Mouse (Mus musculus) urinary bladder, adult 18-20 months (tissue): Measurements from ENCODE around the gene Nr3c2.

Source experiments
- DNase-seq, 2 experiments: peaks; one replicate each; pipeline ENCODE4 v3.0.0; 2022; ENCODE audit warnings: low spot score in 2 of 2, mixed read lengths in 2 of 2

Nr3c2 gene

GRCm38 (mm10) chr8:77169757-77170438, 270.7 kb downstream of the Nr3c2 start:
- DNase-seq, result no peak

GRCm38 (mm10) chr8:77170439-77170759, 271.2 kb downstream of the Nr3c2 start:
- DNase-seq, result no peak

- no peak for DNase-seq
Measured at GRCm38 (mm10) chr8:77173075-77173657, 273.9 kb downstream of the Nr3c2 start.

GRCm38 (mm10) chr8:77173736-77174135, 274.5 kb downstream of the Nr3c2 start:
- DNase-seq, result no peak

- no peak for DNase-seq
Measured at GRCm38 (mm10) chr8:77175471-77175870, 276.2 kb downstream of the Nr3c2 start.

GRCm38 (mm10) chr8:77176343-77176742, 277.1 kb downstream of the Nr3c2 start:
- no peak for DNase-seq

GRCm38 (mm10) chr8:77185816-77186215, 286.6 kb downstream of the Nr3c2 start:
- DNase-seq, result no peak

- DNase-seq, result no peak
Measured at GRCm38 (mm10) chr8:77186914-77187536, 287.8 kb downstream of the Nr3c2 start.

- DNase-seq, result no peak
Measured at GRCm38 (mm10) chr8:77187748-77188147, 288.5 kb downstream of the Nr3c2 start.

- no peak for DNase-seq
Measured at GRCm38 (mm10) chr8:77188298-77188697, 289.1 kb downstream of the Nr3c2 start.

- no peak for DNase-seq
Measured at GRCm38 (mm10) chr8:77189318-77189717, 290.1 kb downstream of the Nr3c2 start.

GRCm38 (mm10) chr8:77190393-77190792, 291.2 kb downstream of the Nr3c2 start:
- no peak for DNase-seq

GRCm38 (mm10) chr8:77209297-77209696, 310.1 kb downstream of the Nr3c2 start:
- no peak for DNase-seq

- no peak for DNase-seq
Measured at GRCm38 (mm10) chr8:77213893-77214464, 314.7 kb downstream of the Nr3c2 start.

GRCm38 (mm10) chr8:77214665-77215064, 315.4 kb downstream of the Nr3c2 start:
- DNase-seq, result no peak

- no peak for DNase-seq
Measured at GRCm38 (mm10) chr8:77215191-77215590, 315.9 kb downstream of the Nr3c2 start.

GRCm38 (mm10) chr8:77223123-77223522, 323.9 kb downstream of the Nr3c2 start:
- no peak for DNase-seq

- DNase-seq, result no peak
Measured at GRCm38 (mm10) chr8:77227742-77228141, 328.5 kb downstream of the Nr3c2 start.

GRCm38 (mm10) chr8:77228688-77229087, 329.4 kb downstream of the Nr3c2 start:
- no peak for DNase-seq

- DNase-seq, result no peak
Measured at GRCm38 (mm10) chr8:77231211-77231610, 332.0 kb downstream of the Nr3c2 start.

- no peak for DNase-seq
Measured at GRCm38 (mm10) chr8:77231834-77232233, 332.6 kb downstream of the Nr3c2 start.

- DNase-seq, result no peak
Measured at GRCm38 (mm10) chr8:77232411-77232810, 333.2 kb downstream of the Nr3c2 start.

- no peak for DNase-seq
Measured at GRCm38 (mm10) chr8:77236701-77237100, 337.5 kb downstream of the Nr3c2 start.
